10 mouse cellular contexts compared by ENCODE assay signal in genomic region chr10:115171351-115171818, GRCm38 (mm10). TPM values are rescaled to one million over a fixed set of nuclear protein-coding genes. Genes with fewer than 3 reads are reported as not detected.
DNase-seq lines count a peak whose midpoint lies in the region; ATAC-seq lines count a peak whose summit lies in the region.
"Had no signal": no experiment of that assay in that cellular context is flagged by ENCODE, and none has a peak within 500 bp of the region (broad histone marks: within the 10 kb centered on the region; RNA-seq: fewer than 3 reads in every experiment).

No protein-coding gene starts in this region.

- WGBS in neural tube, embryonic 12.5 days: 69% methylated on average over 8 of the region's 8 CpGs
- WGBS in stomach, embryonic 16.5 days: 37% methylated on average over 8 of the region's 8 CpGs

- no peak overlapping the region for H3K4me3 ChIP-seq in neural tube, embryonic 12.5 days
- H3K4me3 ChIP-seq in stomach, embryonic 16.5 days (replicated peaks; ENCODE audit: low read length): no peak overlapping the region

- no peak overlapping the region for H3K27ac ChIP-seq in neural tube, embryonic 12.5 days
- H3K27ac ChIP-seq in stomach, embryonic 16.5 days (ENCODE audit: low read length): no peak overlapping the region

- no peak overlapping the region for H3K9ac ChIP-seq in neural tube, embryonic 12.5 days
- H3K9ac ChIP-seq in stomach, embryonic 16.5 days (ENCODE audit: low read length): no peak overlapping the region

- no peaks in the 10 kb centered on the region for H3K9me3 ChIP-seq in neural tube, embryonic 12.5 days
- H3K9me3 ChIP-seq in stomach, embryonic 16.5 days (replicated peaks; ENCODE audit: control insufficient read depth, low read length): no peaks in the 10 kb centered on the region
- H3K9me3 ChIP-seq: megakaryocyte, embryonic 14.5 days had no signal

- H3K4me1 ChIP-seq in neural tube, embryonic 12.5 days: peaks cover 12% of the 10 kb centered on the region; the same call in 1 of the 2 replicates
- H3K4me1 ChIP-seq in stomach, embryonic 16.5 days (ENCODE audit: control insufficient read depth, insufficient read depth, low read length): no peaks in the 10 kb centered on the region

- H3K4me2 ChIP-seq in neural tube, embryonic 12.5 days (replicated peaks): no peak overlapping the region
- no peak overlapping the region for H3K4me2 ChIP-seq in stomach, embryonic 16.5 days (ENCODE audit: low read depth, low read length)

- no peaks in the 10 kb centered on the region for H3K27me3 ChIP-seq in neural tube, embryonic 12.5 days (replicated peaks)
- H3K27me3 ChIP-seq in stomach, embryonic 16.5 days (ENCODE audit: control insufficient read depth, insufficient read depth, low read length): no peaks in the 10 kb centered on the region
- H3K27me3 ChIP-seq: megakaryocyte, embryonic 14.5 days had no signal

- peak; percentile 30 to 61 for DNase-seq in cerebellum, postnatal 25 days
- no peak for DNase-seq in cerebellum, adult 8-10 months
- no peak for DNase-seq in neural tube, embryonic 10.5 days (ENCODE audit: extremely low spot score, low spot score)
- peak; percentile 6 for DNase-seq in lung, postnatal 14 days
- no peak for DNase-seq in gastrocnemius, postnatal 10 days
- DNase-seq in T-cell, adult 2 months (ENCODE audit: low spot score): no peak

- no peaks in the 10 kb centered on the region for H3K36me3 ChIP-seq in neural tube, embryonic 12.5 days
- no peaks in the 10 kb centered on the region for H3K36me3 ChIP-seq in stomach, embryonic 16.5 days (ENCODE audit: control insufficient read depth, insufficient read depth, low read length)

- ATAC-seq in neural tube, embryonic 12.5 days (ENCODE audit: low FRiP score, low read depth): peak; percentile 41; the same call in 1 of the 2 replicates
- peak; percentile 50; the same call in 1 of the 2 replicates for ATAC-seq in stomach, embryonic 16.5 days (ENCODE audit: insufficient read depth, low FRiP score)

RNA-seq across cellular contexts. Expression of gene Tph2, which starts 13.4 kb away (rescaled TPM):
- polyA plus RNA-seq in neural tube, embryonic 12.5 days (2016; fragmentation: Nextera tagmentation; extraction: Ambion mirVana): 0.20 and 0.22 TPM in 2 replicates
- 0.05 TPM in 1 of 2 replicates, not detected in the other for polyA plus RNA-seq in stomach, embryonic 16.5 days (2015; fragmentation: Nextera tagmentation; extraction: Ambion mirVana)
- total RNA-seq in gastrocnemius, postnatal 10 days (2021): not detected
- total RNA-seq: heart, postnatal 10 days had no signal

Comparison
In these comparisons a context has a peak if more than half of its experiments do, and no peak if none do; other contexts are left out.
1. DNase-seq: peak in cerebellum, postnatal 25 days (2 of 2) and lung, postnatal 14 days (single experiment); none in cerebellum, adult 8-10 months (single experiment), neural tube, embryonic 10.5 days (single experiment), gastrocnemius, postnatal 10 days (single experiment) and T-cell, adult 2 months (single experiment).